Mouse (Mus musculus): Measurements from ENCODE around the gene Papss2.

- TF ChIP-seq CTCF (conservative IDR thresholded peaks at IDR 0.05; ENCODE audit: low read length) (no peak), POU5F1 (IDR thresholded peaks at IDR 0.05; ENCODE audit: borderline replicate concordance, low read length) (no peak), NANOG (IDR thresholded peaks at IDR 0.05; ENCODE audit: borderline replicate concordance, low read length) (no peak)
These were observed 57.5 kb downstream of the Papss2 start for GRCm38 (mm10) chr19:32653122-32653521.

Measured in E14TG2a.4 (cell line).